Mouse (Mus musculus) hindlimb bud, embryonic 11.5 days (tissue): ENCODE data around the gene Mthfsd.

Source experiments
- DNase-seq: peaks from one replicate; pipeline ENCODE4 v3.0.0-alpha.2; 2012; ENCODE audit warnings: low read depth, low spot score; ENCODE audit errors: extremely low spot score

Mthfsd gene

DNA sequence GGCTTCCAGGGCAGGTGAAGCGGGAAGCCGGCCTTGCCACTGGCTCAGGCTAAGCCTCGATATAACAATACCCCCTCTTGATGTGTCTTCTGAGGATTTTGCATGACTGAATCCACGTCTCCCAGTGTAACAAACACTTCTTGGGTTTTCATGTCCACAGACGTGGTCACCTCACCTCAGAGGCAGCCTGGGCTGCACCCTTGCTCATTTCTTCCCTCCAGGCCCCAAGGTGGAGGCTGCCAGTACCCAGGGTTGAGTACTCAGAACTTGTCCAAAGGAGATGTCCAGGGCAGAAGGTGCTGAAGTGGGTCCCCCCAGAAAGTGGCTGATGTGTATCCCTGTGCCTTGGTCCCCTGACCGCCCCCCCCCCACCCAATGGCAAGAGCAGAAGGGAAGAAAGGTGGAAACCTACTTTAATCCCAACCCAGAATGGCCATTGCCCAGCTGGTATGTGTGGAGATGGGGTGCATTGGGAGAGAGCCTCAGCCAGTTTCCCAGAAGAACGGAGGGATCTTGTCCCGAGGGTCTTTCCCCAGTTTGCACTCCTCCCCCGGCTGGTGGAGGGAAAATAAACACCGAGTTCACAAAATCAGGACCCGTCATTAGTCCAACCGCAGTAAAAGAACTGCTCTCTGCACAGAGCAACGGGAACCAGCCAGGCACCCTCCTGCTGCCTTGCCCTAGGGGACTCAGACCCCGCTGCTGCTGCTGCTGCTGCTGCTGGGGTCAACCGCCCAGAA, 33.9 kb downstream of the Mthfsd start:
- DNase-seq = no peak

DNA sequence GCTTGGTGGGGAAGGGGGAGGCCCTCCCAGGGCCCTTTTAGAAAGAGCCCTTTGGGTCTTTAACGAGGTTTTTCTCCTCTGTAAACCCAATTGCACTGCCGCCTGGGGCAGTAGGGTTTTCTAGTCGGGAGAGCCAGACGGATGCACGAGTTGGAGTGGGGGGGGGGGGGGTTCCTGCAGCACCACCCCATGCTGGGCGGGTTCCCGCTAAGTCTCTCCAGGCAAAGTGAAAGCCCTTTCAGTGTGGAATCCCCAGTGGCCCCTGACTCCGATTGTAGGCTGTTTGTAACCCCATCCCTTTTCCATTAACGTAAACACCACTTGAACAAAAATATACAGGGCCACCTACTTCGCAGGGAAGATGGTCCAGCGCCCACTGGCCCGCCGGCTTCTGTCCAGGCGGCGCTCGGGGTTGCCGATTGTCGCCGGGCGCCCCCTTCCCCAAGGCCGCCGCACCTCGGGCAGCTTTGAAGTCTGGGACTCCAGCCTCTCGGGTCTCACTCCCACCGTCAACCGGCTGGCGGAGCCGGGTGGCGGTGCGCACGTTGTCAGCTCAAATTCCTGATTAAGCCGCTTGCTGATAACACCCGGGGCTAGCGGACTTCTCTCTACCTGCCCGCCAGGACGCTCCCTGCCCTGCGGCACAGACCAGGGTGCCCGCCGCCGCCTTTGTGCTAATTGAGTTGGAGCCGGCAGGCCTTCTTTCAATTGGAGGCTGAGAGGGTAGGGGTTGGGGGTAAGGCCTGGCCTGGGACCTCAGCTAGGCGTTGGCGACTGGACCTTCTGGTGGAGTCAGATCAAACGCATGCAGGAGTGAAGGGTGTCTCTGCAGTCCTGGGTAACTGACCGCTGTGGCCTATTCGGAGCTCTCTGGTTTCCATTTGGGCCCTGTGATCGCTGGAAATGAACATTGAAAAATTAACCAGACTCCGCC, 34.8 kb downstream of the Mthfsd start:
- DNase-seq = no peak

DNA sequence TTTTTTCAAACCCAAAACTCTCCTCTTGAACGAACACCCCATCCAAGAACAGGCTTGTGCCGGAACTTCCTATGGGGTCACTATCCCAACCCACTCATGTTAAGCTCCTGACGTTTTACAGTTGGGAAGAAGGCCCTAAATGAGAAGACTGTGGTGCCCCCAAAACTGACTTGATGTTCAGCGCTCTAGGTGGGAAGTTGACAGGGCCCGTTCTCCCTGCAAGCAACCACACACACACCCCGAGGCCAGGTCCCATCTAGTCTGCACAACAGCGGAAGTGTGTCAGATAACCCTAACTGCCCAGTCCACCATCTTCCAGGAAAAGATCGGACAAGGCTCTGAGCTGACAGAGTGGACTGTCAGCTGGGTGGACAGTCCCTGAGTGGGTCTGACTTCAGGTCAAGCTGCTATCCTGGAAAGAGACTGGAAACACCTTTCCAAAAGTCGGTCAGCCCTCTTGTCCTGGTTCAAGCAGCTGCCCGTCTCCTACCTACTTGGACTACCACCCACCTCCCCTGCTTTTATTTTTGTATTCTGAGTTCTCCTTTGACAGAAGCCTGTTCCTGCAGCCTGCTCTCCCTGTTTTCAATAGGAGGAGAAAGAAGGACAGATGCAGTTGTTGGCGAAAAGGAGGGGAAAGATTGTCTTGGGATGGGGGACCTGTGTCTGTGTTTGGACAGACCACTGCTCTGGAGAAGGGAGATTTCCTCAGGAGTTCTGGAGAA, 35.6 kb downstream of the Mthfsd start:
- no peak for DNase-seq

DNA sequence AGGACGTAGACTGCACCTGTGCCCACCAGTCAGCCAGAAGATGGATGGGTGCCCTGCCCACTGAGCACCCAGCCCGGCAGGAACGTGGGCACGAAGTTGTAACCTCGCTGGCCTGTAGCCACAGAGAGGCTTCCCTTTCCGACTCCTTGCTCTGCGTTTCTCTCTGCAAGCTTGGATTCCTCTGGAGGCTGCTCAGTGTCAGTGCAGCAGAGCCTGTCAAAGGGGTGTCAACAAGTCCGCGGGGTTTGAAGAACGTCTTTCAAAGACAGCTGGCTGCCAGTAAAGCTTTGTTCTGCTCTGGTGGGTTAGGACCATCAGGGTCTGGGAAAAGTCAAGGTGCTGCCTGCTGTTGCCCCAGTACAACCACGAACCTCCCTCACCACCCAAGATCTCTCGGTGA, 36.7 kb downstream of the Mthfsd start:
- DNase-seq = no peak

DNA sequence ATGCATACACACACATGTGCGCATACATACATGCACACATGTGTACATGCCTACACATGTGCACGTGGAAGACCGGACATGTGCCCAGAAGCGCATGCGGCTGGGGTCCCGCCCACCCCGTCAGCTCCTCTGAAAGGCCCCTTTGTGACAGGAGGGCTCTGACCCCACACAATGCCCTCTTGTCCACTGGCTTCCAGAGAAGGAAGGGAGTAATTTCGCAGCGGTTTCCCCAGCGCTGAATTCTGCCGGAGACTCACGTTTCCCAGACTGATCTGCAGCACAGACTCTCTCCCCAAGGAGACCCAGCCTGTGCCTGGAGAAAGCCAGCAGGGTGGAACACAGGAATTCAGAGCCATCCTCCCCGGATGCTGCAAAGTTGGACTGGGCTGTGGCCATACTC, 44.5 kb downstream of the Mthfsd start:
- DNase-seq = no peak

DNA sequence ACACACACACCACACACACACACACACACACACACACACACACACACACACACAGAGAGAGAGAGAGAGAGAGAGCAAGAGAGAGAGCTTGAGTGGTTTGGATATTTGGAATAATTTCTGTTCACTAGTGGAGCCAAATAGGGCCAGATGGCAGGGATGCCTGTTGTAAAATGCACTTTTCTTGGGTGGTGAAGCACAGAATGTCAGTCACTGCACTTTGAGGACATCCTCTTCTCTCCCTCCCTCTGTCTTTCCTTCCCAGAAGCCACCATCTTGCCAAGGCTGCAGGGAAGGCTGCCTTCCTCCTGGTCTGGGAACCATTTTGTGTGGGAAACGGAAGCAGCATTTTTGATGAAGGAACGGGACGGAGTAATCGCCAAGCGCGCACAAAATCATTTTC, 45.7 kb downstream of the Mthfsd start:
- no peak for DNase-seq

DNA sequence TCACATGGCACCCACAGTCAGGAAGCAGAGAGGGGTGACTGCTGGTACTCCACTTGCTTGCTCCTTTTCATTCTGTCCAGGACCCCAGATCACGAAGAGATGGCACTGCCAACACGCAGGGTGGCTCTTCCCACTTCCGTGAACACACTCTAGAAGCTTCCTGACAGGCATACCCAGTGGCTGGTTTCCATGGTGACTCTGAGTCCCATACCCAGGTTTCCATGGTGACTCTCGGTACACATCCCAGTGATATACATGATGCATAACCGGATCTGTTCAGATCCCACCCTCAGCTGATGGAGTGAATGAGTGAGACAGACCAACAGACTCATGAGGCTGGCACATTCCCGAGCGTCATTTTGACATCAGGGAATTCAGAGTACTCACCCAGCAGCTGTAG, 49.1 kb downstream of the Mthfsd start:
- no peak for DNase-seq

DNA sequence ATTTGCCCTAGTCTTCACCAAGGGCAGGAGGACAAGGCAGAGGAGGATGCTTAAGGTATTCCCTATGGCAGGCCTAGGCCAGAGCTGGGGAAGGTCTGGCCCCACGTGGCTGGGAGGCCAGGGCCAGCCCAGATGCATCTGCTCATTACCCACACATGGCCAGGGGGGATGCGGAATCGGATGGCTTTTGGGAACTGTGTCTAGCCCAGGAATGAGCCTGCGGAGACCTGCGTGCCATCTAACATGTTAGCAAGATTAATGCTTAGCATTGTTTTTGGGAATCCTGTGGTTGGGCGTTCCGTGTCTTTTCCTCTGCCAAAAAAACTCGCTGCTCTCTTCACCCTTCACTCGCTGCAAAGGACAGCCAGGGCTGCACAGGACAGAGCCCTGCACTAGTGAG, 50.1 kb downstream of the Mthfsd start:
- no peak for DNase-seq

DNA sequence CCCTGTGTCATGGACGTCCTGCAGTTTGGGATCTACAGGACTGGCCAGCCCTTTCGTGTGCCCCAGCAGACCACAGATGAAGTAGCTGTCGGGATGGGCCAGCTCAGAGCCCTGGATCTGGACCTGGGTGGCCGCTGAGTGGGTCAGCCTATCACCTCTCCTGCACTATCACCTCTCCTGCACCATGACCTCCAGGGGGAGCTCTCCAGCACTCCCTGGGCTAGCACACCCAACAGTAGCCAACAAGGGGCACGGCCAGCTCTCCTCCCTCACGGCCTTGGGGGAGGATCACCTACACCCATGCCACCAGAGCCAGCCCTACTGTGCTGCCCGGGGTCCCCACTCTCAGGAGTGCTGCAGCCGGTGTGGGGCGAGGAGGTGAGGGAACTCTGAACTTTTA, 60.8 kb downstream of the Mthfsd start:
- DNase-seq = no peak

DNA sequence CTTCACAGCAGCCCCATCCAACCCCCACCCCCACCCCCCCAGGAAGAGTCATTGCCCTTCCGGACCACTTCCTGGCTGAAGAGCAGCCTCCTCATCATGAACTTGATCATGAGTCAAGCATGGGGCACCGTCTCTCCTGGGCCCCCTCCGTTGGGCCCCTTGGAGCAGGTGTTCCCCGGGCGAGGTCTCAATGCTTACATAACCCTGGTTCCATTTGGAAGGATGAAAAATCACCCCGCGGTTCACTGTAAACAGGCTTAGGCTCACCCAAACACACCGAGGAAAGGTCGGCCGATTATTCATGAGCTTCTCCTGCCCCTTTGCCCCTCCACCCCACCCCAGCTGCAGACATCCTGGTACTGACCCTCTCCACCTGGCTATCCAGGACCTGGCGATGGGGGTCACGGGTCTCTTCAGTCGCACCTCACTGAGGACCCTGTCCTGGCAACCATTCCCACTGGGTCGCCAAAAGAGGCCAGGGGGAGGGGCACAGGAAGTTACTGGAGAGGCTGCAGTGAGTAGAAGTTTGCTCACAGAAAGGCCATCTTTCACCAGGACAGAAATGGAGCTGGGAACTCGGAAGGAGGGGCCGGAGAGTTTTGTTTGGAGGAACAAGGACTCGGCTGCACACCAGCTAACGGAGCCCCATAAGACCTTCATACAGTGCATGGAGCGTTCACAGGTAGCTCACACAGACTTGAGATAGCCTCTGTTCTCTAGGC, 64.3 kb downstream of the Mthfsd start:
- no peak for DNase-seq
